Mouse (Mus musculus): Measurements from ENCODE around the gene Sgpp2.

Sgpp2 gene

DNA sequence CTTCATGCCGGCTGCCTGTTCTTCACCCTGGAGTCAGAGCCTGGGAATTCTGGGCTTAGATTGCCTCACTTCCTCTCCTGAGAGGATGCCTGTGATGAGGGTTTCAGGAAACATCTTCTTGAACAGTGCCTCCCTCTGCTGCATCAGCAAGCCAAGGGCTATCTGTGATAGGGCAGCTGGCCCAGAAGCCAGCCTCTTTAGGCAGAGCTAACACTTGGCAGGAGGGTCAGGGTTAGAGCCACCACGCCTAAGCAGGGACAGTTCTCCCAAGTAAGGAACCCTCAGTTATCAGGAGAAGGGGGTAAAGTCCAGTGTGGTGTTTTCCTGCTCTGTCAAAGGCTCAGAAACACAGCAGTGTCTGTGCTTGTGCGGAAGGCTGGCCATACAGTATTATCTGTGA is 89.6 kb downstream of the Sgpp2 start:
- no peak for DNase-seq (ENCODE audit: low read depth, low spot score)

- no peak for DNase-seq (ENCODE audit: low read depth, low spot score)
Measured at GRCm38 (mm10) chr1:78401413-78401812, 91.3 kb downstream of the Sgpp2 start.

DNA sequence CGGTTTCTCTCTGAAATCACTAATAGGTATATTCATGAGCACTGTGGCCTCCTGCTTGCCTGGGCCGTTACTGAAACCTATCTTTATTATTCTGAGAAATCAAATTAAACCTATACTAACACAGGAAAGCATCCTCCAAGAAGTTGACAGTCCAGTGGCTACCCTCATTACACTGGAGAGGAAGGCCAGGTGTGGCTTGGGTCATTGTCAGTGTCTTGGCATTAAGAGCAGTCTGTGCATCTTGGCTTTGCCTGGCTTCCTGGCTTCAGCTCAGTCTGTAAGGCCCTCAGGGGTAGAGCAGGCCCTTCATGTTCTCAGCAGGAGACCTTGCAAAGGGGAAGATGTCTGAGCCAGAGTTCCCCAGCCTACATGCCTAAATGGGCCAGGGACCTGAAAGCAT is 99.3 kb downstream of the Sgpp2 start:
- DNase-seq (ENCODE audit: low read depth, low spot score): no peak

- DNase-seq (ENCODE audit: low read depth, low spot score): no peak
Measured at GRCm38 (mm10) chr1:78412668-78413067, 102.5 kb downstream of the Sgpp2 start.

DNA sequence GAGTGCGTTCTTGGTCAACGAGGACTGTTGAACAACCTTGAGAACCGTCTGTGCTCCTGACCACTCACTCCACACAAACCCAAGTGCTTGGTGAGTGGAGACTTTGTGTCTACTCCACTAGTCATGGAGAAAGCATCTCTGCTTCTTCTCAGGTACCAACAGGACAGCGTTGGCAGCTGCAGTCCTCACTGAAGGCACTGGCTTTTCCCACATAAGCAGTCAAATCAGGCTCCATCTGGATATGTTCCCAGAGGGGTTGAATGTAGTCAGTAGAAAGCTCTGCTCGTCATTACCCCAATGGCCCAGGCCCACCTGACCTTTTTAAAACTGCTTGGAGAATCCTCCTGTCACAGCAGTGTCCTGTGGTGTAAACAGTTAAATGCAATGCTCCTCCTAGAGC is 104.3 kb downstream of the Sgpp2 start:
- DNase-seq (ENCODE audit: low read depth, low spot score): no peak

DNA sequence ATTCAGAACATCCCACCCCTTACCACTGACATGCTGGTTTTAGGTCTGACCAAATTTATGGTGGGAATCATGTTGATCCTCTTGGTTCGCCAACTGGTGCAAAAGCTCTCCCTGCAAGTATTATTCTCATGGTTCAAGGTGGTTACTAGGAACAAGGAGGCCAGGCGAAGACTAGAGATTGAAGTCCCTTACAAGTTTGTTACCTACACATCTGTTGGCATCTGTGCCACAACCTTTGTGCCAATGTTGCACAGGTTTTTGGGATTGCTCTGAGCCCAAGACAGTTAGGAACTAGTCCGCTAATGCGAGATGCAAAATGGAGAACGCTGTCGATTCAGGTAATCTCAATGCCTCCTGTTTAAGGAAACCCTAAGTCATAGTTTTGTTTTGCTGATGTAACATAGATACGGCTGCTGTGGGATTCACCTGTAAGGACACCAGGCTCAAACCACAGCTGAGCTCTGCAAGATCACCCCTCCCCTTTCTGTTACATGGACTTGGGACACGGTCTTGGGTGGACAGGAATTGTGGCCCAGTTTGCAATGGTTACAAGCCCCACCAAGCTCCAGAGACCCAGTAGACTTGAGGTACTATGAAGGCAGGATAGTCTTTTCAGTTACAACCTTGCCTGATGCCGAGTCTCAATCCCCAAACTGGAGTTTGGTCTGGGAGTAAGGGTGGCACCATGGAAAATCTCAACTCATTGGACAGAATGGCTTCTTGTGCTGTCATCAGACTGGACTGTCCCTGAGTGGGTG is 107.2 kb downstream of the Sgpp2 start:
- no peak for DNase-seq (ENCODE audit: low read depth, low spot score)

GRCm38 (mm10) chr1:78419593-78419992 is 109.4 kb downstream of the Sgpp2 start:
- DNase-seq (ENCODE audit: low read depth, low spot score): peak; percentile 36

- DNase-seq (ENCODE audit: low read depth, low spot score): no peak
Measured at GRCm38 (mm10) chr1:78420271-78420670, 110.1 kb downstream of the Sgpp2 start.

GRCm38 (mm10) chr1:78421749-78422148 is 111.6 kb downstream of the Sgpp2 start:
- no peak for DNase-seq (ENCODE audit: low read depth, low spot score)

- DNase-seq (ENCODE audit: low read depth, low spot score): no peak
Measured at GRCm38 (mm10) chr1:78422576-78422975, 112.4 kb downstream of the Sgpp2 start.

GRCm38 (mm10) chr1:78424848-78425247 is 114.7 kb downstream of the Sgpp2 start:
- DNase-seq (ENCODE audit: low read depth, low spot score): no peak

DNA sequence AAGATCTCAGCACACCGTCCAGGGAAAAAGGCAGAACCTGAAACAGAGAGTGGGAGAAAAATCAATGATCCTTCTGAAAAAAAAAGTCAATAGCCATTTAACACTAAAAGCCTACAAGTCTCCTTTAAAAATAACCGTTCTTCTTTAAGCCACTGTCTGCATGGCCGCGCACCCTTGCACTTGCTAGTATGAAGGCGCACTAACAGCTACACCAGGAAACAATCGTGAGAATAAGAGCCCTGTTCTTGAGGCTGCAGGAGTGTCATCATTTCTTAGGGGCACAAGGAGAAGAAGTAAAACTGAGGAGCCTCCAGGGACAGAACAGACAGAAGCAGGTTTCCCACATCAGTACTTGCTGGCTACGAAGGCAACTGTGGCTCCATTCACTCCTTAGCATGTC is 115.2 kb downstream of the Sgpp2 start:
- DNase-seq (ENCODE audit: low read depth, low spot score): no peak

DNA sequence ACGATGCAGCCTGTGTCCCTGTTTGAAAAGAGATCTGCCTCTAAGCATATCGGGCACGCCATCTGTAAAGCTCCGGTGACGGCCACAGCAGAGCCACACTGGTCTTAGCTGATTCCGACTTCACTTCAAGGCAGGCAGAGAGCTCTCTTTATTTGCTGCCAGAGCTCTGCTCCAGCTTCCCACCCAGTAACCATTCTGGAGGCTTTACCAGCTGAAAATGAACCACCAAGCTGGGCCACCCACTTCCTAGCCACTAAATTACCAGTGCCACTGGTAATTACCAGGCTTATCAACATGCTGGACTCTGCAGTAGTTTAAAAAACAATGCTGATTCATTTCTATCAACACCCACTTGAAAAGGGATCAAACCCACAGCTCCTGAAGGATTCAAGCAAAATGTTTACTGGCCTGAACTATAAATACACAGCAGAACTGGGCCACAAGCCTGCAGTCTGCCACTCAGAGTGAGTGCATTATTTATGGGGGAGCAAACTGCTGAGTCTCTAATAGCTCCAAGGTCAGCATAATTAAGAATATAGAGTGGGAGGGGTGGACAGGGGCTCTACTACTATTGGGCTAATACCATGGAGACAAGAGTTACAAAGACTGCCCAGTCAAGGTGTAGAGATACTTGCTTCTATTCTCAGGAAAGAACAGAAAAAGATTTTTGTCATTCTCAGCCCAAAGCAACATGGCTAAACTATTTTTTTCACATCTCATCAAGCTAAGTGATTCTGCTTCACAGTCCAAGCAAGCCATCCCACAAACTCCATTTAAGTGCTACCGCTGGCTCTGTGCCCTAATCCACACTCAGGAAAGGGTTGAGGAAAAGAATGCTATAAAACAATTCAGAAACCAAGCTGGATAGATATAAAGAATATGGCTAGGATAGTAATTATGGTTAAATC is 115.9 kb downstream of the Sgpp2 start:
- DNase-seq (ENCODE audit: low read depth, low spot score): peak; percentile 59

DNA sequence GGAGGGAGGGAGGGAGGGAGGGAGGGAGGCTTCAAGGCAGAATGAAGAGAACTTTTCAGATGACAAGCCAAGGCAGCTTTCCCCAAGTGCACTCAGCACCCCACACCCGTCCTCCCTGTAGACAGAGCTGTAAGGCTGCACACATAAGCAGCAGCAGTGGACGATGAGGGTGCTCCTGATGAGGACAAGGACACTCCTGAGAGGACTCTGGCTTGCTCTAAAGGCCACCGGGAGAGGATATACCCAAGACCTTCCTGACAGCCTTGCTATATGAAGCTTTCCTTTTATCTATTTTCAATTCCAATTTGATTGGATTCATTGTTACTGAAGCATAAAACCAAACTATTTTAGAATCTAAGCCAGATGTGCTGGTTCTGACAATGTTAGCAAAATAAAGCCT is 116.7 kb downstream of the Sgpp2 start:
- no peak for DNase-seq (ENCODE audit: low read depth, low spot score)

DNA sequence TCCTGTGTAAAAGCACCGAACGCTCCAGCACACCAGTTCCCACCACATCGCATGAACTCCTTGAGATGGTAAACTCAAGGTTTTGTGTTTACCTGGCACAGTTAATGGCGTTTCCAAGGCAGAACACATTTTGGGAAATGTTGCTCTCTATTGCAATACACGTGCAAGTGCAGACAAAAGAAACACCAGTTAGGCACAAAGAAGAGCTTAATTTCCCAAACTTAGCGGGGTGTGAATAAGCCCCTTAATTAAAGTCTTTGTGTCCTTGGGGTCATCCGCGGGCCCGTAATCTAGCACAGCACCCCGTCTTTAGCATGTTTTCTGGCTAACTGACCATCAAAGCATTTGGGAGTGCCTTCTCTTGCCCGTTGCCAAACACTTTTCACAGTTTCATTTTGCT is 118.7 kb downstream of the Sgpp2 start:
- no peak for DNase-seq (ENCODE audit: low read depth, low spot score)

DNA sequence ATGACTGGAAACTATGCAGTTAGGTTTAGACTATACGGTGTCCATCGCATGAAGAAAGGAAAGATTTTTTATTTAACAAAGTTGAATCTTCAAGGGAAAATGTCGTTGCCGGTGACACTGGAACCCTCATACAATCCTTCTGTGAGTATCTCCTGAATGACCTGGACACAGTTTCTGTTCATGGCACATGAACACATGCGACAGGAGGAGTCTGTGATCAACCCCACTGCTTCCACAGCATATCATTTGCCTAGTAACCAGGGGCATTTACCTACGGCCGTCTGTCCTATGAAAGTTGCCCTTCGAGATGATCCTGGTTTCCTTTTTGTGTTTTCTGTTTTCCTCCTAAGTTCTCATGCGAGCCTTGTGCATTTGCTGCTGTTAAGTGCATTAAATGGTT is 123.3 kb downstream of the Sgpp2 start:
- DNase-seq (ENCODE audit: low read depth, low spot score): no peak

DNA sequence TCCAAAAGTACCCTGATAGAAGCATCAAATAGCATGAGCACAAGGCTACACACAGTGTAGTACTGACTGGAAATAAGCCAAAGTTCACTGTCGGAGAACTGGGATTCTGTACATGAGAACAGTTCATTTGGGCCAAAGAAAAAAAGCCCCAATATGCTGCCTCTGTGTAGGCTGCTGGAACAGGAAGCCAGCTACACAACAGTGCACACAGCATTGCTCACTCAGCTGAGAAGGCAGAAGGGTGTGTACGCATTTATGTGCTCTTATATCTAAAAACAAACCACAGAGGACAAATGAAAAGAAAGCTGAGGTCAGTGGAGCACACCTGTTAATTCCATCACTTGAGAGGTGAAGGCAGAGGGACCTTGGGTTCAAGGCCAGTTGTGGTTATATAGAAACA is 125.8 kb downstream of the Sgpp2 start:
- DNase-seq (ENCODE audit: low read depth, low spot score): no peak

DNA sequence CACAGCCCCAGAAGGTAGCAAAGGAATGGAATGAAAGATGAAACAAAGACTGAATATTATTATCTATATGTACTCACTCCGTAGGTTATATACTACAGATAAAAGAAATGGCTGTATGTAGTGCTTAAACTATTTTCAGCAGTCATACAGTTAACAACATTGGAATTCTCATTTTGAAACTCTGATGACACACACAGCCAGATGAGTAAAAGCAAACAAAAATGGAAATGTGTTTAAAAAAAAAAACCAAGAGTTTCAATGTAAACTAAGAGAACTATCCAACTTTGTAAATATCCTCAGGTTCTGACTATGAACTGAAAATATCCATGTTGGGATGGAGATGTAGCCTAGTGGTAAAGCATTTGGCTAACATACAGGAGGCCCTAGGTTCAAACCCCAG is 126.3 kb downstream of the Sgpp2 start:
- no peak for DNase-seq (ENCODE audit: low read depth, low spot score)

DNA sequence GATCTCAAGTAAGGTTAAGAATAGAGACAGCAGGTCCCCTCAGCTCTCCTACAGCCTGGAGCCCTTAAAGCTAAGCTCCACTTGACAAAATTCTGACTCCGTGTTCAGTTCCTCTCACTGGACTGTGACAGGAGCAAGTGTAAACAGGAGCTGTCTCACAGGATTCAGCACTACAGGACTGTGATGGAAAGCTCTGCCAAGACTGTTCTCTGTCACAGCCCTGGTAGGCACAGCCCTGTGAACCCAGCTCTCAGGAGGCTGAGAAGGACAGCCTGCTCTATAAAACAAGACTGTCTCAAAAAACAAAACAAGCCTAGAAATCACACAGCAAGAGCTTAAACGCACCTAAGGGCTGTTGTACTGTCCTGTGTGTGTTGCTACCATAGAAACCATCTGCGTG is 127.0 kb downstream of the Sgpp2 start:
- no peak for DNase-seq (ENCODE audit: low read depth, low spot score)

DNA sequence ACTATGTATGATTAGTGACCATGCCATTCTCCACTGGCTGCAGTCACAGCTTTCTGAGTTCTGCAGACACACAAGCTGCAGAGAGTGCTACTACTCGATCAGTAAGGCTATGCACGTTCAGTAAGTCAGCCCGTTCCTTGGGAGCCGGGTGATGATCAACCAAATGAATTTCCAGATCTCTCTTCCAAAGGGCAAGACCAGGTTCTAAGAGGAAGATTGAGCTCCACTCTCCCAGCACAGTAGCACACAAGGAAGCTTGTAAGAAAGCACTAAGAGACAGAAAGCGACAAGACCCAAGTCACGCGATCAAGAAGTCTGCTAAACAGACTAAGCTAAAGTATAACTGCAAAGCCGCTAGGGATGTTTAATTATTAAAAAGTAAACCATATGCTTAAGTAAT is 130.6 kb downstream of the Sgpp2 start:
- DNase-seq (ENCODE audit: low read depth, low spot score): no peak

- no peak for DNase-seq (ENCODE audit: low read depth, low spot score)
Measured at GRCm38 (mm10) chr1:78443056-78443455, 132.9 kb downstream of the Sgpp2 start.

- DNase-seq (ENCODE audit: low read depth, low spot score): no peak
Measured at GRCm38 (mm10) chr1:78446232-78446631, 136.1 kb downstream of the Sgpp2 start.

DNA sequence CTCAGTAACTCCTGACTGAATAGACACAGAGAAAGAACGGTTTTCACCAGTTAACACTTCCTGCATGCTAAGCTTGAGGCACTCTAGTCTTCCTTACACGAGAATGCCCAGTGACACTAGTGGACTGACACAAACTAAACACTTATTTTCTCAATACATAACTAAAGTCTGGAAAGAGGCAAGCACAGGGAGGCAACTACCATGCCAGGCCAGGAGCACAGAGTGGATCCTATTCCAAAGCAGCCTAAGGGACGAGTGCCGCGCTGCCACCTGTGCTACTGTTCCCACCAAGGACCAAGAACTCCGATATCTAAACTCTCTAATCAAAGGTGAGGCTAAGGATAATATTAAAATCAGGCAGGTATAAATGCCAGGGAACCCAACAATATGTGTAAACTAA is 136.6 kb downstream of the Sgpp2 start:
- DNase-seq (ENCODE audit: low read depth, low spot score): no peak
